Mouse (Mus musculus) liver, embryonic 12.5 days (tissue): Measurements from ENCODE around the gene Ces2b. TPM values are rescaled to one million over a fixed set of nuclear protein-coding genes. Genes with fewer than 3 reads are reported as not detected.

Source experiments
- ATAC-seq: fragments of 200-750 bp; cut with Nextera tagmentation; 2 replicates; pipeline ENCODE4 v1.8.0; 2017; ENCODE audit warnings: moderate number of reproducible peaks, mild to moderate bottlenecking, moderate library complexity
- H3K27ac ChIP-seq: fragments of 300-500 bp; sonication (generic); 2 replicates; pipeline ENCODE4 v1.5.1; 2016; ENCODE audit warnings: mild to moderate bottlenecking
- H3K27me3 ChIP-seq: fragments of 300-500 bp; sonication (generic); replicated peaks from 2 replicates; pipeline ENCODE4 v1.6.1; 2016; ENCODE audit warnings: mild to moderate bottlenecking, moderate library complexity
- H3K36me3 ChIP-seq: fragments of 300-500 bp; sonication (generic); 2 replicates; pipeline ENCODE4 v1.6.1; 2016; ENCODE audit warnings: mild to moderate bottlenecking, moderate library complexity
- H3K4me1 ChIP-seq: fragments of 300-500 bp; sonication (generic); 2 replicates; pipeline ENCODE4 v1.6.1; 2016
- H3K4me2 ChIP-seq: fragments of 300-500 bp; sonication (generic); 2 replicates; pipeline ENCODE4 v1.6.1; 2016; ENCODE audit warnings: mild to moderate bottlenecking, moderate library complexity
- H3K4me3 ChIP-seq: fragments of 300-500 bp; sonication (generic); 2 replicates; pipeline ENCODE4 v1.5.1; 2016; ENCODE audit warnings: mild to moderate bottlenecking, moderate library complexity
- H3K9ac ChIP-seq: fragments of 300-500 bp; sonication (generic); 2 replicates; pipeline ENCODE4 v1.6.1; 2016; ENCODE audit warnings: mild to moderate bottlenecking, moderate library complexity
- H3K9me3 ChIP-seq: fragments of 300-500 bp; sonication (generic); replicated peaks from 2 replicates; pipeline ENCODE4 v1.6.1; 2016; ENCODE audit warnings: mild to moderate bottlenecking, moderate library complexity
- WGBS: fragments of 180-500 bp; shearing (Covaris S2); methylation state at CpG from one replicate; pipeline ENCODE4 v1.1.7; 2016; ENCODE audit not compliant: insufficient replicate concordance; 5-methylcytosine and 5-hydroxymethylcytosine counted together
- polyA plus RNA-seq: library from polyadenylated mRNA; unstranded; fragments of >200 nt; fragmentation: Nextera tagmentation; extraction: Ambion mirVana; gene quantifications from 2 replicates; pipeline ENCODE4 v1.2.1, GENCODE M21; 2016

Ces2b gene
- polyA plus RNA-seq, result 0.10 TPM in 1 of 2 replicates, not detected in the other

GRCm38 (mm10) chr8:104831440-104831839, at the start of gene Ces2b:
Ces2b (plus strand) TSS chr8:104831572.
- 37% methylated on average over 5 of the region's 5 CpGs for whole genome bisulfite sequencing
- H3K27ac ChIP-seq, result no peak within 1 kb of the TSS
- no peak for ATAC-seq

GRCm38 (mm10) chr8:104787049-104787448, 44.3 kb upstream of the Ces2b start:
- 43% methylated on average over 1 of the region's 1 CpGs for WGBS
- Histone ChIP-seq H3K4me3 (no peak overlapping the region), H3K27ac (no peak overlapping the region), H3K4me2 (no peak overlapping the region), H3K4me1 (no peaks in the 10 kb centered on the region), H3K36me3 (no peaks in the 10 kb centered on the region), H3K9me3 (no peaks in the 10 kb centered on the region), H3K27me3 (no peaks in the 10 kb centered on the region), H3K9ac (no peak overlapping the region)
- ATAC-seq, result no peak

More at GRCm38 (mm10) chr8:104831440-104831839, at the start of gene Ces2b:
- H3K27me3 ChIP-seq, result no peaks in the 10 kb centered on the region
- no peak within 1 kb of the TSS for H3K4me2 ChIP-seq
- H3K4me3 ChIP-seq, result no peak within 1 kb of the TSS
- no peaks in the 10 kb centered on the region for H3K9me3 ChIP-seq
- no peaks in the 10 kb centered on the region for H3K36me3 ChIP-seq
- H3K9ac ChIP-seq, result no peak within 1 kb of the TSS
- no peaks in the 10 kb centered on the region for H3K4me1 ChIP-seq

DNA sequence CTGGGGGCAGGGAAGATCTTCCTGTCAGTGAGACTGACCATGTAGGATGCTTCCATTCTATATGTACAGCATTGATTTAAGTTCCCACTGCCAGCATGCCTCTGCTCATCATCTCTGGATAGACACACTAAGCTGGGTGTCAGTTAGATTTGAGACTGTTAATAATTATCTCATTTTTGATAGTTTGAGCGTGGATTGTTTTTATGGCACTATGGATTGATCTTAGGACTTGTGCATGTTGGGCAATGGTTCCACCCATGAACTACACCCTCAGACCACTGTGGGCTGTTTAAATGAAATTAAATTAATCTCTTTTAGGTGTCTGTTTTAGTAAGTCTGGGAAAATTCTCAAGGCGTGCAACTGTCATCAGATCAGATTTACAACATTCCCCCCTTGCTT, 42.4 kb upstream of the Ces2b start:
- no peaks in the 10 kb centered on the region for H3K4me1 ChIP-seq
- H3K9ac ChIP-seq, result no peak overlapping the region
- H3K27me3 ChIP-seq, result no peaks in the 10 kb centered on the region
- ATAC-seq, result no peak
- H3K27ac ChIP-seq, result no peak overlapping the region
- no peaks in the 10 kb centered on the region for H3K36me3 ChIP-seq
- 71% methylated on average over 2 of the region's 2 CpGs for WGBS
- H3K9me3 ChIP-seq, result no peaks in the 10 kb centered on the region
- H3K4me2 ChIP-seq, result no peak overlapping the region
- H3K4me3 ChIP-seq, result no peak overlapping the region

DNA sequence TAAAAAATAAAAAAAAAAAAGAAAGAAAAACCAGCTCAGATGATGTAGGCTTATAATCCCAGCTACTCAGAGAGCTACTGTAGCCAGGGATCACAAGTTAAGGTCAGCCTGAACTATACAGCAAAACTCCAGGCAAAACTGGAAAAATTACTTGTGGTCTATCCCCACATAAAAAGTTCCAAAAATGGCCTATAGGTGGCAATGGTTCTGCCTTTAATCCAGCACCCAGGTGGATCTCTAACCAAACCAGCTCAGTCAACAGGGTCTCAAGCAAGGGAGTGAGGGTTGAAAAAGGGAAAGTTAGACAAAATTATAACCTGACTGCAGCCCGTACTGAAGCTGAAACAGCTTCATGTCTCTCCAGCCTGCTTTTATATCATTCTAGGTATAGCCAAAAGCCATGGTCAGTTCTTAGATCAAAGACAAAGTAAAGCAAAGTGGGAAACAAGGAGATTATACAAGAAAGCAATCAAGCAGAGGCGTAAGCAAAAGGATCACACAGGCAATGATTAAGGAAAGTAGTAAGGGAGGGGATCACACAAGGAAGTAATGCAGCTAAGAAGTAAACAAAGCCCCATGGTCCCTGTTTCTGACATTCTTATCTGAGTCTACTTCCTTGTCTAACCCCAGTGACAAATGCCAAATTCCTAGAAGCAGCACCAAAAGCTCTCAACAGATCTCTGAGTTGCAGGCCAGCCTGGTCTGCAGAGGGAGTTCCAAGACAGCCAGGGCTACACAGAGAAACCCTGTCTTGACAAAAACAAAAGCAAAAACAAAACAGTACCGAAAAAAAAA, 41.3 kb upstream of the Ces2b start:
- ATAC-seq, result no peak
- WGBS, result 34% methylated on average over 3 of the region's 3 CpGs
- no peak overlapping the region for H3K4me3 ChIP-seq

DNA sequence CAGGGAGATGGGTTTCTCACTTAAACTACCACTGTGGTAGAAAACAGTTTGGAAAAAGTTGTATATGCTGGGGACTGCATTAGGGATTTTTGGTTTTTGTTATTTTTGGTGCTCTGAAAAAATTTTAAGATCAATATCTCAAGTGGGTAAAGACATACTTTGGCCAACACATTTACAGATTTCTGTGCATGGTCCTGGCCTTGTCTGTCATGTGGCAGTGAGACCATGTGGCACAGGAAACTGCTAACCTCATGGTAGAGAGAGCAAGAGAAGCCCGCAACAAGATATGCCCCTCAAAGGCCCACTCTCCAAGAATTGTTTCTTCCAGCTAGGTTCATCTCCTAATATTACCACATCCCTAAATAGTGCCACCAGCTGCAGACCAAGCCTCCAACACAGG, 32.0 kb upstream of the Ces2b start:
- no peaks in the 10 kb centered on the region for H3K9me3 ChIP-seq

More for the DNA sequence above, 41.3 kb upstream of the Ces2b start:
- H3K9me3 ChIP-seq, result no peaks in the 10 kb centered on the region
- no peak overlapping the region for H3K27ac ChIP-seq
- no peaks in the 10 kb centered on the region for H3K4me1 ChIP-seq
- no peak overlapping the region for H3K4me2 ChIP-seq
- no peak overlapping the region for H3K9ac ChIP-seq
- no peaks in the 10 kb centered on the region for H3K36me3 ChIP-seq
- no peaks in the 10 kb centered on the region for H3K27me3 ChIP-seq

GRCm38 (mm10) chr8:104806127-104806526, 25.2 kb upstream of the Ces2b start:
- H3K36me3 ChIP-seq, result no peaks in the 10 kb centered on the region

More for the DNA sequence above, 32.0 kb upstream of the Ces2b start:
- H3K4me3 ChIP-seq, result no peak overlapping the region
- 77% methylated on average over 1 of the region's 1 CpGs for WGBS
- no peak for ATAC-seq
- H3K36me3 ChIP-seq, result no peaks in the 10 kb centered on the region
- no peak overlapping the region for H3K27ac ChIP-seq
- no peaks in the 10 kb centered on the region for H3K27me3 ChIP-seq
- H3K4me2 ChIP-seq, result no peak overlapping the region
- H3K4me1 ChIP-seq, result no peaks in the 10 kb centered on the region
- no peak overlapping the region for H3K9ac ChIP-seq

DNA sequence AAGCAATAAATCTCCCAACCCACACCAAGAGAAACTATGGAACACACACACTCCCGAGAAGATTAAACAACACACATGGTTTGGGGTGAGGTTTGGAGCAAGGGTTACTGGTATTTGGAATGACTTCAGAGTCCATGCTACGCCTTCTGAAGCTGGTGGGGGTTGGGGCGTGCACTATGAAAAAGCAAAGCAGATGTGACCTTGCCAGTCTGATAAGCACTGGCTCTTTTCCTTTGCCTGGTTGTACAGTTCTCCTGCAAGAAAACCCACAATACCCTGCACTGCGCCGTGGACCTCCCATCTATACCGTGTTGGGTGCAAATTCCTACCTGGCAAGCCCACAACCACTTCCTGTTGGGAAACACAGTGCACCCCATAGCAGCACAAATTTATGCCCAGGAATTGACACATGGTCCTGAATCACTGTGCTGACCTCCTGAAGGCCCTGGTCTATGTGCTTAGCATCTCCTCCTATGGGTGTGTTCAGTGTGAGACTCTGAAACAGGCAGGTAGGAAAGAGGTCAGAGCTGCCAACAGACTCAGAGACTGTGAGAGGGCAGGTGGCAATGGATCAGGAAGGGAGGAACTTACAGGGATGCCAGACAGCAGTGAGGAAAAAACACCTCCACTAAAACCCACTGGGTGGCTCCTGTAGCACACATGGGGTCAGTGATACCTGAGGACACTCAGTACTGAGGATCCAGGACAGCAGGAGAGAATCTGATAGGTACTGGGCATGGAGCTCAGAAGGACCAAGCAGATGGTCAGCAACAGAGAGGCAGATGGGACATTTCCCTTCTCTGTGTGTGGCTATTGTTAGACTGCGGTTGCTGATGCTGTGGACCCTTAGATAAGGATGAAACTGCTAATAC, 22.6 kb upstream of the Ces2b start:
- 51% methylated on average over 7 of the region's 7 CpGs for WGBS

More at GRCm38 (mm10) chr8:104806127-104806526, 25.2 kb upstream of the Ces2b start:
- H3K4me2 ChIP-seq, result no peak overlapping the region
- no peak overlapping the region for H3K9ac ChIP-seq
- no peak for ATAC-seq
- H3K4me1 ChIP-seq, result no peaks in the 10 kb centered on the region
- H3K4me3 ChIP-seq, result no peak overlapping the region
- H3K27me3 ChIP-seq, result no peaks in the 10 kb centered on the region
- WGBS, result 27% methylated on average over 2 of the region's 2 CpGs
- no peaks in the 10 kb centered on the region for H3K9me3 ChIP-seq
- H3K27ac ChIP-seq, result no peak overlapping the region

GRCm38 (mm10) chr8:104809436-104809835, 21.9 kb upstream of the Ces2b start:
- Histone ChIP-seq H3K4me1 (no peaks in the 10 kb centered on the region), H3K27ac (no peak overlapping the region), H3K4me3 (no peak overlapping the region), H3K9me3 (no peaks in the 10 kb centered on the region), H3K9ac (no peak overlapping the region), H3K36me3 (no peaks in the 10 kb centered on the region), H3K27me3 (no peaks in the 10 kb centered on the region), H3K4me2 (no peak overlapping the region)
- ATAC-seq, result no peak
- WGBS, result 62% methylated on average over 3 of the region's 3 CpGs

More for the DNA sequence above, 22.6 kb upstream of the Ces2b start:
- Histone ChIP-seq H3K36me3 (no peaks in the 10 kb centered on the region), H3K27me3 (no peaks in the 10 kb centered on the region), H3K4me2 (no peak overlapping the region), H3K9me3 (no peaks in the 10 kb centered on the region), H3K9ac (no peak overlapping the region), H3K4me1 (no peaks in the 10 kb centered on the region), H3K27ac (no peak overlapping the region), H3K4me3 (no peak overlapping the region)
- ATAC-seq, result no peak

DNA sequence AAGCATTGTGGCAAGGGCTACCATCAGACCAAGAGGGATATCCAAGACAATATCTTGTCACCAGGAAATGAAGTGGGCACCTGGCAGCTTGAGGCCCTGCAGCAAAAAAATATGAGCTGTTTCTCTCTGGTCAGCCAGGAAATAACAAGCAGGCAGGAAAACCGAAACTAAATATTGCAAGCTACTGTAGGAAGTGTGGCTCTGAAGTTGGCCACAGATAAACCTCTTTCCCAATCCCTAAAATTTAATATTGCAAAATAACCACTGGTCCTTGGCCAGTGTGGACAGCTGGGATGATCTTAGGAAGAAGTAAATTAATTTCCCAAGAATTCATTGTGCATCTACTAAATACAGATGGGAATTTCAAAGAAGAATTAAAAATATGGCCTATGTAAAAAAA, 4.5 kb upstream of the Ces2b start:
- ATAC-seq, result no peak
- Histone ChIP-seq H3K36me3 (no peaks in the 10 kb centered on the region), H3K27ac (no peak overlapping the region), H3K4me3 (no peak overlapping the region), H3K4me2 (no peak overlapping the region), H3K9me3 (no peaks in the 10 kb centered on the region), H3K27me3 (no peaks in the 10 kb centered on the region), H3K9ac (no peak overlapping the region), H3K4me1 (no peaks in the 10 kb centered on the region)
- 50% methylated on average over 1 of the region's 1 CpGs for WGBS

DNA sequence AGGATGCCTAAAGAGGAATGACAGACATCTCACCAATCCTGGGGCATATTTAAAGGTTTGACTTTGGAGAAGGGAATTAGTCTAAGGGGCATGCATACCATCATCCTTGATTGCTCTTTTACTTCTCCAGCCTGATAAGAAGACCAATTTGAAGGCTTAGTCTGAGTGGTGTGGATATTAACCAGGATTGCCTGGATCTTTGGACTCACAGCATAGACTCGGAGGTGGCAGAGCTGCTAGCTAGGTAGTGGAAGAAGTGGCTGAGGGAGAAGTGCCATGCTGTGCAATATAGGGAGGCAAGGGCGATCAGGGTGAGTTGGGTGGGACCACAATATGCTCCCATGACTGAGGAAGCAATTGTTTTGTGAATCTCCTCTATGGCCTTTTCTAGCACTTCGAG, 3.2 kb upstream of the Ces2b start:
- H3K9ac ChIP-seq, result no peak overlapping the region
- H3K4me1 ChIP-seq, result no peaks in the 10 kb centered on the region
- H3K4me2 ChIP-seq, result no peak overlapping the region
- WGBS, result 57% methylated on average over 3 of the region's 3 CpGs
- H3K9me3 ChIP-seq, result no peaks in the 10 kb centered on the region
- no peak overlapping the region for H3K27ac ChIP-seq
- H3K4me3 ChIP-seq, result no peak overlapping the region
- H3K36me3 ChIP-seq, result no peaks in the 10 kb centered on the region
- no peaks in the 10 kb centered on the region for H3K27me3 ChIP-seq
- no peak for ATAC-seq

DNA sequence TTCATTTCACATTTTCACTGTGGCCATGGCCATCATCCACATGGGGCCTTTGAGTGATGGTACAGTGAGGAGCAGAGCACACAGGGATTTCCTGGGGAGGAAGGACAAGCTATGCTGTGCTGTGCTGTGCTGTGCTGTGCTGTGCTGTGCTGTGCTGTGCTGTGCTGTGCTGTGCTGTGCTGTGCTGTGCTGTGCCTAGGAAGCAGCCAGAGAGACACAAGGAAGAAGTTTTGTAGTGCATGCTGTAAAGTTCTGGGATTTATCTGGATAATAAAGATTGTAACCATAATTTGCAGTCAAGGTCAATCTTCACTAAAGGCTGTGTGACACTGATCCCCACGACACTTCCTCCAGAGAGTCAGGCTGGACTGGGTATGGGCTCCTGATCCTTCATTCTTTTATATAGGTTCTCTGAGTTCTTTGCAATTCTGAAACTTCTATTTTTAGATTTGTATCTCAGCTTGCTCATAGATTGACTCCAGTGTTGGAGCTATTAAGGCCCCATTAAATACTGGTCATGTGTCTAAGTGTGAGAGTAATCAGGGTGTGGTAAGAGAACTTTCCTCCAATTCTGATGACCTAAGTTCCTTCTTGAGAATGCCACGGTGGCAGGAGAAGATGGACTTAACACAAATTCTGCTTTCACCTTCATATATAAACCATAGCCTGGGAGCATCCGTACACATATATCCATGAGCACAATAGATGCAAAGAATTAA, 10.1 kb downstream of the Ces2b start:
- Histone ChIP-seq H3K4me2 (no peak overlapping the region), H3K9ac (no peak overlapping the region), H3K36me3 (no peaks in the 10 kb centered on the region), H3K27ac (no peak overlapping the region), H3K9me3 (no peaks in the 10 kb centered on the region), H3K4me1 (no peaks in the 10 kb centered on the region), H3K4me3 (no peak overlapping the region), H3K27me3 (no peaks in the 10 kb centered on the region)
- ATAC-seq, result no peak
- WGBS, result 58% methylated on average over 3 of the region's 3 CpGs
